Mouse (Mus musculus) heart, embryonic 16.5 days (tissue): Measurements from ENCODE around the gene Prh1. TPM values are rescaled to one million over a fixed set of nuclear protein-coding genes. Genes with fewer than 3 reads are reported as not detected.
"Not testable (repeated sequence)": the region's sequence is repeated elsewhere in the genome, so short reads cannot be mapped to it uniquely, and the experiment has no call there.

ENCODE experiments used
- ATAC-seq: fragments of 200-750 bp; cut with Nextera tagmentation; replicated peaks from 2 replicates; pipeline ENCODE4 v1.8.0; 2017; ENCODE audit warnings: moderate number of reproducible peaks; ENCODE audit not compliant: insufficient read depth, low FRiP score; ENCODE audit errors: extremely low read depth
- H3K27ac ChIP-seq: fragments of 300-500 bp; sonication (generic); 2 replicates; pipeline ENCODE4 v1.5.1; 2014; ENCODE audit warnings: mild to moderate bottlenecking, low read length, control low read depth, moderate library complexity
- H3K27me3 ChIP-seq: fragments of 300-500 bp; sonication (generic); 2 replicates; pipeline ENCODE4 v1.6.1; 2014; ENCODE audit warnings: low read length, mixed read lengths; ENCODE audit not compliant: control insufficient read depth, insufficient read depth
- H3K36me3 ChIP-seq: fragments of 300-500 bp; sonication (generic); 2 replicates; pipeline ENCODE4 v1.6.1; 2014; ENCODE audit not compliant: control insufficient read depth, insufficient read depth
- H3K4me1 ChIP-seq: fragments of 300-500 bp; sonication (generic); 2 replicates; pipeline ENCODE4 v1.6.1; 2014; ENCODE audit warnings: low read length, mixed read lengths; ENCODE audit not compliant: control insufficient read depth, insufficient read depth
- H3K4me2 ChIP-seq: fragments of 300-500 bp; sonication (generic); 2 replicates; pipeline ENCODE4 v1.6.1; 2014; ENCODE audit warnings: low read depth, mild to moderate bottlenecking, control low read depth, low read length
- H3K4me3 ChIP-seq: fragments of 300-500 bp; sonication (generic); 2 replicates; pipeline ENCODE4 v1.5.1; 2014; ENCODE audit warnings: mild to moderate bottlenecking, control low read depth, low read length
- H3K9ac ChIP-seq: fragments of 300-500 bp; sonication (generic); 2 replicates; pipeline ENCODE4 v1.6.1; 2014; ENCODE audit warnings: low read length, control low read depth
- H3K9me3 ChIP-seq: fragments of 300-500 bp; sonication (generic); replicated peaks from 2 replicates; pipeline ENCODE4 v1.6.1; 2016; ENCODE audit warnings: low read length; ENCODE audit not compliant: control insufficient read depth
- WGBS: fragments of 180-500 bp; shearing (Covaris S2); extraction: QIAGEN DNeasy Blood & Tissue Kit; methylation state at CpG from one replicate; pipeline ENCODE4 v1.1.7; 2014; 5-methylcytosine and 5-hydroxymethylcytosine counted together
- polyA plus RNA-seq: library from polyadenylated mRNA; unstranded; fragments of >200 nt; fragmentation: Nextera tagmentation; extraction: Ambion mirVana; gene quantifications from 2 replicates; pipeline ENCODE4 v1.2.1, GENCODE M21; 2015

The Prh1 gene
- not detected in 2 replicates for polyA plus RNA-seq

DNA sequence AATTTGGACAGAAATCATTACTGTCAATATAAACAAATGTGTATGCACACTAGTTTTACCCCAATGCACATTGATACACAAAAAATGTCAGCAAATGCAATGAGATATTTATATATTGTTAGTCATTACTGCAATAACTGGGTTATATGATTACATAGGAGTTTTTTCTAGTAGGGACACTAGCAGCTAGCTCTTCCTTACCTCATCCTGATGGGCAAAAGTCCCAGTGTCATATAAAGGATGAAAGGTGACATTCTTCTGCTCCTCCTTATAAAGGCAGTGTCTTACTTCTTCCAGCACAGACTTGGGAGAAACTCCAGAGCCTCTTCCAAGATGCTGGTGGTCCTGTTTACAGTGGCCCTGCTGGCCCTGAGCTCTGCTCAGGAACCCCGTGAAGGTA, at the start of gene Prh1:
Prh1 (plus strand) TSS at position 301 of the 400 bp plus-strand sequence.
- H3K9me3 ChIP-seq, H3K4me2 ChIP-seq, H3K4me1 ChIP-seq, H3K4me3 ChIP-seq, H3K36me3 ChIP-seq, H3K9ac ChIP-seq, H3K27me3 ChIP-seq, ATAC-seq, H3K27ac ChIP-seq: not testable (repeated sequence)
- 45% methylated on average over 1 of the region's 1 CpGs for whole genome bisulfite sequencing

DNA sequence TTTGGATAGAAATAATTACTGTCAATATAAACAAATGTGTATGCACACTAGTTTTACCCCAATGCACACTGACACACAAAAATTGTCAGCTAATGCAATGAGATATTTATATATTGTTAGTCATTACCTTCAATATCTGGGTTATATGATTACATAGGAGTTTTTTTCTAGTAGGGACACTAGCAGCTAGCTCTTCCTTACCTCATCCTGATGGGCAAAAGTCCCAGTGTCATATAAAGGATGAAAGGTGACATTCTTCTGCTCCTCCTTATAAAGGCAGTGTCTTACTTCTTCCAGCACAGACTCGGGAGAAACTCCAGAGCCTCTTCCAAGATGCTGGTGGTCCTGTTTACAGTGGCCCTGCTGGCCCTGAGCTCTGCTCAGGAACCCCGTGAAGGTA, 26.0 kb downstream of the Prh1 start, which contains the start of gene Prp2:
Prp2 (plus strand) TSS at position 301 of the 400 bp plus-strand sequence.
- not testable (repeated sequence) for H3K4me1 ChIP-seq, ATAC-seq, H3K9me3 ChIP-seq, H3K36me3 ChIP-seq, H3K27ac ChIP-seq, H3K27me3 ChIP-seq, H3K9ac ChIP-seq, H3K4me3 ChIP-seq, H3K4me2 ChIP-seq
- WGBS, result 69% methylated on average over 2 of the region's 2 CpGs

Other genes starting within 250 kb of the Prh1 start
- gene Gm8882, start 205.7 kb upstream of the Prh1 start, polyA plus RNA-seq, result not detected in 2 replicates
- gene Prp2, start 26.1 kb downstream of the Prh1 start, polyA plus RNA-seq, result not detected in 2 replicates
- gene A630073D07Rik, start 81.7 kb downstream of the Prh1 start, polyA plus RNA-seq, result not detected in 2 replicates
- not detected in 2 replicates for gene Tas2r120, start 87.1 kb downstream of the Prh1 start, polyA plus RNA-seq
- not detected in 2 replicates for gene Tas2r121, start 131.2 kb downstream of the Prh1 start, polyA plus RNA-seq
- gene Tas2r122, start 142.1 kb downstream of the Prh1 start, polyA plus RNA-seq, result not detected in 2 replicates
- not detected in 2 replicates for gene Tas2r115, start 168.2 kb downstream of the Prh1 start, polyA plus RNA-seq
- not detected in 2 replicates for gene Tas2r124, start 184.9 kb downstream of the Prh1 start, polyA plus RNA-seq
- not detected in 2 replicates for gene Tas2r102, start 192.3 kb downstream of the Prh1 start, polyA plus RNA-seq
- gene Tas2r136, start 208.4 kb downstream of the Prh1 start, polyA plus RNA-seq, result not detected in 2 replicates
- not detected in 2 replicates for gene Tas2r117, start 233.0 kb downstream of the Prh1 start, polyA plus RNA-seq